Mouse (Mus musculus): Measurements from ENCODE around the gene Terf2. TPM values are rescaled to one million over a fixed set of nuclear protein-coding genes. Genes with fewer than 3 reads are reported as not detected.
A peak's percentile ranks its signal among the peaks of the same experiment; 100 is the strongest.

Gene Terf2
- polyA plus RNA-seq, 1 experiment from 2014 or later: 22.5 TPM

DNA sequence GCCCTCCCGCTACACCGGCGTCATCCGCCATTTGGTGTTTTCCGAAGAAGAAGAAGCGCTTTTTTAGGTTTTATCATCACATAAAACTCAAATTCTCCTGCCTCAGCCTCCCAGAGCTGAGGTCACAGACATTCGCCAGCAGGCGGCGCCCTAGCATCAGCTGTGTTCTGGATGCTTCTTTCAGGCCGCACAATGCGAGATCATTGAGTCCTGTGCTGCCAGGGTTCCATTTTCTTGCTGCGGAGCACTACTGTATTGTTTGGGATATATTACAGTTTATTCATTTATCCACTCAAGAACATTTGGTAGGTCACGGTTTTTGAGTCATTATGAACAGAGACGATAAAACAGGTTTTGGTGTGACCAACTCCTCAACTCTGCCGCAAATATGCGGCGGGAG lies 11.0 kb downstream of the Terf2 start:
- H3K27me3 ChIP-seq (replicated peaks; ENCODE audit: control insufficient read depth, insufficient read depth, low read length): no peaks in the 10 kb centered on the region
- no peaks in the 10 kb centered on the region for H3K4me1 ChIP-seq (ENCODE audit: control insufficient read depth, insufficient read depth, low read depth, low read length)
- no peaks in the 10 kb centered on the region; the same call in 1 of the 2 replicates for H3K9me3 ChIP-seq (ENCODE audit: control insufficient read depth, low read length)
- no peak overlapping the region for H3K4me3 ChIP-seq (ENCODE audit: low read length)
- H3K4me2 ChIP-seq (ENCODE audit: low read length): no peak overlapping the region
- no peak overlapping the region for H3K27ac ChIP-seq (ENCODE audit: low read depth, low read length)
- WGBS: 97% methylated on average over 17 of the region's 17 CpGs
- no peak for ATAC-seq
- peaks cover 32% of the 10 kb centered on the region for H3K36me3 ChIP-seq (ENCODE audit: control insufficient read depth, insufficient read depth, low read length)
- no peak overlapping the region for H3K9ac ChIP-seq (ENCODE audit: low read depth, low read length)

DNA sequence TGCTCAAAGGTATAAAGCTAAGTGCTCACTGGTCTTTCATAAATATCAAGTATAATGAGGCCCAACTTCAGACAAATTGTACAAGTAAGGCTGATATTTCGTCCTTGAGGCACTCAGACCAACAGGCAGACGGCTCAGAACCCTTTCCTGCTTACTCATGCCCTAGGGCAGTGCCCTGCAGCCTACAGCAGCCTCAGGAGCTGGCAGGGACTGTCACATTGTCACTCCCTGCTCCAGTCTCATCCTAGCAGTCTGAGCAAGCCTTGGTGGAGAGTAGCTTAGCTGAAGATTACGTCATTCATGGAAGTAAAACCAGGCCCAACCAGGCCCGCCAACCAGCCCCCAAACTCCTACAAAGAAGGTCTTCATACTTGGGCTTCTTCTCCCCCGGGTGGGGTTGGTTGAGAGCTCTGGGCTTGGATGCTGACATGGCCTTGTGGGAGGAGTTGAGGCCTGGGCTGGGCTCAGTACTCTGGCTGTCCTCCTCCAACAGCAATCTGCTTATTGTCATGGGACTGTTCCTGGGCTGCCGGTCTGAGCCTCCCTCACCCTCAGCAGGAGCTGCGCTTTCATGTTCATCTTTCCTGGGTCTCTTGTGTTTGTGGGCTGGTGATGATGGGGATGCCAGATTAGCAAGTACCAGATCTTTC lies 20.0 kb downstream of the Terf2 start:
- Histone ChIP-seq H3K4me2 (ENCODE audit: low read length) (no peak overlapping the region), H3K4me3 (ENCODE audit: low read length) (no peak overlapping the region), H3K9ac (ENCODE audit: low read depth, low read length) (no peak overlapping the region), H3K27ac (ENCODE audit: low read depth, low read length) (no peak overlapping the region), H3K27me3 (replicated peaks; ENCODE audit: control insufficient read depth, insufficient read depth, low read length) (no peaks in the 10 kb centered on the region), H3K36me3 (ENCODE audit: control insufficient read depth, insufficient read depth, low read length) (peaks cover 46% of the 10 kb centered on the region), H3K9me3 (ENCODE audit: control insufficient read depth, low read length) (no peaks in the 10 kb centered on the region), H3K4me1 (ENCODE audit: control insufficient read depth, insufficient read depth, low read depth, low read length) (no peaks in the 10 kb centered on the region)
- WGBS: 92% methylated on average over 7 of the region's 7 CpGs
- ATAC-seq: no peak

DNA sequence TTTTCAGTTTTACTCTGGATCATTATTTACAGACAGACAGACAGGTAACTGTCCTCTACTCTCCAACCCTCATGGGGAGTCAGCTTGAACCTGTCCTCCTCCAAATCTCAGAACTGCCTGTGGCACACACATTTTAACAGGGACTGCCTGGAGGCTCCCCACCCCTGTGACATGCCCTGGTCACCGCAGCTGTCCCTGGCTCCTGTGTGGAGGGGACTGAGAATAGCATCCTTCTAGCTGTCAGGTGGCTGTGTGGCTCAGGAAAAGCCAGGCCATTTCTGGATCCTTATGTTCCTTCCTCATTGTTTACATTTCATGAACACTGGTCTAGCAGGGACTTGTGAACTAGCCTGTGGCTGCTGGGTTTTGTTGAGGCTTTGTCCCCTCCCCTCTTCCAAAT lies 22.2 kb downstream of the Terf2 start:
- ATAC-seq: no peak
- peaks cover 48% of the 10 kb centered on the region for H3K36me3 ChIP-seq (ENCODE audit: control insufficient read depth, insufficient read depth, low read length)
- WGBS: 93% methylated on average over 1 of the region's 1 CpGs

DNA sequence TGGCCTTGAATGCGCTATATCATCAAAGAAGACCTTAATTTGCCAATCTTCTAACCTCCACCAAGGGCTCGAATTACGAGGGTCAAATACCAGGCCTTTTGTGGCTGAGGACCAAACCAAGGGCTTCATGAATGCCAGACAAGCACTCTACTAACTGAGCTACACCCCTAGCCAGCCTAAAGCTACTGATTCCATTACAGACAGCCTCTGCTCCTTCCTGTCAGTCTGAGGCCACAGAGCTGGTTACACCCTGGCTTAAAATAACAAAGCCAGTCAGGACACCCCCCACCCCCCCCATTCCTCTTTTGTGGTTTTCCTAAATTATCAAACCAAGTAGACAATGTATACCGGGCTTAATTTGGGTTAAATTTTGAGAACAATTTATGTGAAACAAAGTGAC lies 22.6 kb downstream of the Terf2 start:
- no peaks in the 10 kb centered on the region for H3K27me3 ChIP-seq (replicated peaks; ENCODE audit: control insufficient read depth, insufficient read depth, low read length)
- H3K4me2 ChIP-seq (ENCODE audit: low read length): no peak overlapping the region
- WGBS: 90% methylated on average over 4 of the region's 4 CpGs
- no peak overlapping the region for H3K27ac ChIP-seq (ENCODE audit: low read depth, low read length)
- no peaks in the 10 kb centered on the region for H3K4me1 ChIP-seq (ENCODE audit: control insufficient read depth, insufficient read depth, low read depth, low read length)
- H3K4me3 ChIP-seq (ENCODE audit: low read length): no peak overlapping the region
- H3K9me3 ChIP-seq (ENCODE audit: control insufficient read depth, low read length): no peaks in the 10 kb centered on the region
- H3K9ac ChIP-seq (ENCODE audit: low read depth, low read length): no peak overlapping the region
- ATAC-seq: no peak
- H3K36me3 ChIP-seq (ENCODE audit: control insufficient read depth, insufficient read depth, low read length): peaks cover 47% of the 10 kb centered on the region

More for the DNA sequence above, 22.2 kb downstream of the Terf2 start:
- Histone ChIP-seq H3K4me3 (ENCODE audit: low read length) (no peak overlapping the region), H3K27ac (ENCODE audit: low read depth, low read length) (no peak overlapping the region), H3K9me3 (ENCODE audit: control insufficient read depth, low read length) (no peaks in the 10 kb centered on the region), H3K4me1 (ENCODE audit: control insufficient read depth, insufficient read depth, low read depth, low read length) (no peaks in the 10 kb centered on the region), H3K9ac (ENCODE audit: low read depth, low read length) (no peak overlapping the region), H3K4me2 (ENCODE audit: low read length) (no peak overlapping the region), H3K27me3 (replicated peaks; ENCODE audit: control insufficient read depth, insufficient read depth, low read length) (no peaks in the 10 kb centered on the region)

DNA sequence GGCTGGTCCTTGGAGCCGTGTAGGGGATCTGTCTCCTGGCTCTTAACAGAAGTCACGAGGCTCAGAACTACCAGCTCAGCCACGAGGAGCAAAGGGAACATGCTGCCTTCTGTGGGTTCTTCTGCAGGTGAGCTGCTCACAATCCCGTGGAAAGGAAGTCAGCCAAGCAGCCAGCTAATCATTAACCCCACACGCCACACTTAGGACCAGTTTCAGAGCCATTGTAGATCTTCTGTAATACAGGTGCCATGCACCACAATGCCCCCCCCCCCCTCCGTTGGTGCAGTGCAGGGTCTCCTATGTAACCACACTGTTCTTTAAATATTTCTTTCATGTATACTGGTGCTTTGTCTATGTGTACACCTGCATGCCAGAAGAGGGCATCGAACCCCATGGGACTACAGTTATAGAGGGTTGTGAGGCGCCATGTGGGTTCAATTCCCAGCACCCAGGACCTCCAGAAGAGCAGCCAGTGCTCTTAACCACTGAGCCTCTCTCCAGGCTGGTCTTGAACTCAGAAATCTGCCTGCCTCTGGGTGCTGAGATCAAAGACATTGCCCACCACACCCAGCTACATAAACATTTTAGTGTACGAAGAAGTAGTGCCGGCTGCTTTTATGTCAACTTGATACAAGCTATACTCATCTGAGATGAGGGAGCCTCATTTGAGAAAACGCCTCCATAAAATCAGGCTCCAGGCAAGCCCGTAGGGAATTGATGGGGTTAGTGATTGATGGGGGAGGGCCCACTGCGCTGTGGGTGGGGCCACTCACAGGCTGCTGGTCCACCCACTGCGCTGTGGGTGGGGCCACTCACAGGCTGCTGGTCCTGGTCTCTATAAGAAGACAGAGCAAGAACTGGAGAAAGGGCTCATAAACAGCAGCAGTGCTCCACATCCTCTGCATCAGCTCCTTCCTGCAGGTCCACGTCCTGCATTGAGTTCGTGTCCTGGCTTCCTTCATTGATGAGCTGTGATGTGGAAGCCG lies 30.5 kb downstream of the Terf2 start, which contains the start of gene Tmed6:
TSS of gene Tmed6 (minus strand) at position 134 of the 986 bp plus-strand sequence.
- Histone ChIP-seq H3K9me3 (ENCODE audit: control insufficient read depth, low read length) (no peaks in the 10 kb centered on the region), H3K27me3 (replicated peaks; ENCODE audit: control insufficient read depth, insufficient read depth, low read length) (no peaks in the 10 kb centered on the region), H3K27ac (ENCODE audit: low read depth, low read length) (no peak within 1 kb of the TSS), H3K4me3 (ENCODE audit: low read length) (no peak within 1 kb of the TSS), H3K4me1 (ENCODE audit: control insufficient read depth, insufficient read depth, low read depth, low read length) (no peaks in the 10 kb centered on the region), H3K9ac (ENCODE audit: low read depth, low read length) (no peak within 1 kb of the TSS), H3K4me2 (ENCODE audit: low read length) (no peak within 1 kb of the TSS), H3K36me3 (ENCODE audit: control insufficient read depth, insufficient read depth, low read length) (peaks cover 9% of the 10 kb centered on the region)
- WGBS: 60% methylated on average over 17 of the region's 17 CpGs
- ATAC-seq: no peak

DNA sequence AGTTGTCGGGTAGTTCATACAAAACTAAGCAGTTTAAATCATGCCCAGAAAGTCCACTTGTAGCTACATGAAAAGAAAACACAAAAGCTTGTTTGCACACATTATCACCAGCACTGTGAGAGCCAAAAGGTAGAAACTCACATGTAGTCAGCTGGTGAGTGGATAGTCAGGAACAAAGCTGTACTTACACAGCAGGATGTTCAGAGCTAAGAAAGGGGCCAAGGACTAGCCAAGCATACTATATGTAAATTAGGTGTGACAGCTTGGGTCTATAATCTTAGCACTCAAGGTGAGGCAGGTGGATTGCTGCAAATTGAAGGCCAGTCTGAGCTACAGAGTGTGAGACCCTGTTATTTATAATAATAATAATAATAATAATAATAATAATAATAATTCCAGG lies 33.7 kb downstream of the Terf2 start:
- no peak overlapping the region for H3K4me3 ChIP-seq (ENCODE audit: low read length)
- H3K36me3 ChIP-seq (ENCODE audit: control insufficient read depth, insufficient read depth, low read length): peaks cover 9% of the 10 kb centered on the region; the same call in 1 of the 2 replicates
- H3K27me3 ChIP-seq (replicated peaks; ENCODE audit: control insufficient read depth, insufficient read depth, low read length): no peaks in the 10 kb centered on the region
- no peak overlapping the region for H3K27ac ChIP-seq (ENCODE audit: low read depth, low read length)
- peaks cover 1% of the 10 kb centered on the region for H3K4me1 ChIP-seq (ENCODE audit: control insufficient read depth, insufficient read depth, low read depth, low read length)
- ATAC-seq: no peak
- 95% methylated on average over 1 of the region's 1 CpGs for WGBS
- no peak overlapping the region for H3K9ac ChIP-seq (ENCODE audit: low read depth, low read length)
- no peak overlapping the region for H3K4me2 ChIP-seq (ENCODE audit: low read length)
- H3K9me3 ChIP-seq (ENCODE audit: control insufficient read depth, low read length): no peaks in the 10 kb centered on the region

DNA sequence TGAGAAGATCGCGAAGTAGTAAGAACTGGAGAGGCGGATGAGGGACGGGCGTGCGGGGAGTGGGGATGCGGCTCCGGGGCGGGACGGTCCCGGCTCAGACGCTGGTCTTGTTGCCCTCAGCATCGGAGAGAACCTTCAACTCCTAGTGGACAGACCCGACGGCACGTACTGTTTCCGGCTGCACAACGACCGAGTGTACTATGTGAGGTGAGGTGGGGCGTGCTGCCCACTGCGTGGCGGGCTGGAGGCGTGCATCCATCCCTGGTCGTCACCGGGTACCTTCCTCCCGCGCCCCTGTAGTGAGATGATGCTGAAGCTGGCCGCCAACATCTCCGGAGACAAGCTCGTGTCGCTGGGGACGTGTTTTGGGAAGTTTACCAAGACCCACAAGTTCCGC lies 39.4 kb downstream of the Terf2 start:
- H3K4me1 ChIP-seq (ENCODE audit: control insufficient read depth, insufficient read depth, low read depth, low read length): peaks cover 15% of the 10 kb centered on the region
- WGBS: 1% methylated on average over 32 of the region's 33 CpGs
- H3K9me3 ChIP-seq (ENCODE audit: control insufficient read depth, low read length): no peaks in the 10 kb centered on the region
- peak overlapping the region; percentile 80 for H3K4me2 ChIP-seq (ENCODE audit: low read length)
- peak overlapping the region; percentile 74 for H3K9ac ChIP-seq (ENCODE audit: low read depth, low read length)
- peak overlapping the region; percentile 98 for H3K4me3 ChIP-seq (ENCODE audit: low read length)
- ATAC-seq: peak; percentile 64
- no peaks in the 10 kb centered on the region for H3K27me3 ChIP-seq (replicated peaks; ENCODE audit: control insufficient read depth, insufficient read depth, low read length)
- peak overlapping the region; percentile 61 for H3K27ac ChIP-seq (ENCODE audit: low read depth, low read length)
- H3K36me3 ChIP-seq (ENCODE audit: control insufficient read depth, insufficient read depth, low read length): peaks cover 20% of the 10 kb centered on the region

DNA sequence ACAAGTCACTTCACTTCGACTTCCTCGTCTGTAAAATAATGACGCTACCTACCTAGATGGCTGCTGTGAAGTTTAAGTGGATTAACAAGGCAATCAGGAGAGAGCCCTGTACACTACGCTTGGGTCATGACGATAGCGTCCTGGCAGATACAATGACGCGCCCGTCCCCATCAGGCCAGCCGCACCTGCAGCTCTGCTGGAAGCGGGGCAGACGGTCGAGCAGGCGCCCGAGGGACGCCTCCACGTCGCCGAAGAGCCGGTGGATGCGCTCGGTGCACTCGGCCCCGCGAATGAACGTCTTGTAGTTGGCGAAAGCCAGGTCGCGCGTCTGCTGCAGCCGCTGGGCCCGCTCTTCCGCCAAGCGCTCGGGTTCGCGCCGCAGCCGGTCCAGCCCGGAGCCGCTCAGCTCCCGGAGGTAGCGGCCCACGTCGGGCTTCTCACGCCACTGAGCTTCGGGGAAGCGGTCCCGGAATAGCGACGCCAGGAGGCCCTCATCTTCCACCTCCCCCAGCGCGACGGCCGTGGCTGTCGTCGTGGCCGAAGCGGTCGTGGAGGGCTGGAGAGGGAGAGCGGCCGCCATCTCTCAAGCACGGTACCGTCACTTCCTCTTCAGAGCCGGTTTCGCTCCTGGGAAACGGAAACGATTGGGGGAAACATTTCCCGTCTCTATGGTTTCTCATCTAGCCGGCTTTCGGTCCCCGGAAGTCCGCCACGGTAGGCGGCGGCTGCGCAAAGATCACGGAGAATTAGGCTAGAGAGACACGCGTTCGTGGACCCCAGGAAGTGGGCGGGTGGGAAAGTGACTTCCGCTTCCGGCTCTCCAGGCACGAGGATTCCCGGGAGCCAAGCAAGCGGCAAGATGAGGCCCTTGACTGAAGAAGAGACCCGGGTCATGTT lies 40.0 kb downstream of the Terf2 start, which contains the start of the genes Cog8 and Nip7:
TSS of gene Cog8 (minus strand) at position 614 of the 897 bp plus-strand sequence.
TSS of gene Nip7 (plus strand) at position 802 of the 897 bp plus-strand sequence.
- ATAC-seq: peak; percentile 97
- Histone ChIP-seq H3K4me2 (ENCODE audit: low read length) (peak within 1 kb of the TSS; percentile 83), H3K27ac (ENCODE audit: low read depth, low read length) (peak within 1 kb of the TSS; percentile 88), H3K9ac (ENCODE audit: low read depth, low read length) (peak within 1 kb of the TSS; percentile 89), H3K9me3 (ENCODE audit: control insufficient read depth, low read length) (no peaks in the 10 kb centered on the region), H3K4me3 (ENCODE audit: low read length) (peak within 1 kb of the TSS; percentile 98), H3K27me3 (replicated peaks; ENCODE audit: control insufficient read depth, insufficient read depth, low read length) (no peaks in the 10 kb centered on the region), H3K4me1 (ENCODE audit: control insufficient read depth, insufficient read depth, low read depth, low read length) (peaks cover 15% of the 10 kb centered on the region), H3K36me3 (ENCODE audit: control insufficient read depth, insufficient read depth, low read length) (peaks cover 26% of the 10 kb centered on the region)
- under 1% methylated on average over 87 of the region's 88 CpGs for WGBS
